Mouse (Mus musculus) limb, embryonic 11.5 days (tissue): Measurements from ENCODE around the gene Mcm2. TPM values are rescaled to one million over a fixed set of nuclear protein-coding genes. Genes with fewer than 3 reads are reported as not detected.

ENCODE experiments used
- ATAC-seq: fragments of 200-750 bp; cut with Nextera tagmentation; 2 replicates; pipeline ENCODE4 v1.8.0; 2017; ENCODE audit warnings: low read depth; ENCODE audit not compliant: insufficient number of reproducible peaks, low FRiP score, low TSS enrichment
- DNase-seq: peaks from one replicate; pipeline ENCODE4 v3.0.0-alpha.2; 2015; ENCODE audit warnings: low spot score
- H3K27ac ChIP-seq: fragments of 300-500 bp; sonication (generic); replicated peaks from 2 replicates; pipeline ENCODE4 v1.5.1; 2014; ENCODE audit warnings: low read depth, mild to moderate bottlenecking, low read length
- H3K27me3 ChIP-seq: fragments of 300-500 bp; sonication (generic); 2 replicates; pipeline ENCODE4 v1.6.1; 2014; ENCODE audit warnings: mild to moderate bottlenecking, low read length, mixed read lengths; ENCODE audit not compliant: control insufficient read depth, insufficient read depth
- H3K36me3 ChIP-seq: fragments of 300-500 bp; sonication (generic); 2 replicates; pipeline ENCODE4 v1.6.1; 2014; ENCODE audit warnings: mild to moderate bottlenecking, low read length, moderate library complexity, mixed read lengths; ENCODE audit not compliant: control insufficient read depth, insufficient read depth
- H3K4me1 ChIP-seq: fragments of 300-500 bp; sonication (generic); 2 replicates; pipeline ENCODE4 v1.6.1; 2014; ENCODE audit warnings: low read length, mixed read lengths; ENCODE audit not compliant: control insufficient read depth, insufficient read depth
- H3K4me2 ChIP-seq: fragments of 300-500 bp; sonication (generic); 2 replicates; pipeline ENCODE4 v1.6.1; 2014; ENCODE audit warnings: low read depth, mild to moderate bottlenecking, moderate library complexity; ENCODE audit not compliant: severe bottlenecking
- H3K4me3 ChIP-seq: fragments of 300-500 bp; sonication (generic); 2 replicates; pipeline ENCODE4 v1.5.1; 2014; ENCODE audit warnings: low read depth, low read length
- H3K9ac ChIP-seq: fragments of 300-500 bp; sonication (generic); 2 replicates; pipeline ENCODE4 v1.6.1; 2014; ENCODE audit warnings: mild to moderate bottlenecking, low read length
- H3K9me3 ChIP-seq: fragments of 300-500 bp; sonication (generic); 2 replicates; pipeline ENCODE4 v1.6.1; 2016; ENCODE audit warnings: low read length; ENCODE audit not compliant: control insufficient read depth
- WGBS: fragments of 180-500 bp; shearing (Covaris S2); extraction: QIAGEN DNeasy Blood & Tissue Kit; methylation state at CpG from one replicate; pipeline ENCODE4 v1.1.7; 2014; 5-methylcytosine and 5-hydroxymethylcytosine counted together
- polyA plus RNA-seq: library from polyadenylated mRNA; unstranded; fragments of >200 nt; fragmentation: Nextera tagmentation; extraction: Ambion mirVana; gene quantifications from 2 replicates; pipeline ENCODE4 v1.2.1, GENCODE M21; 2014

The Mcm2 gene
- polyA plus RNA-seq, 1 experiment from 2014 or later: 228 TPM

GRCm38 (mm10) chr6:88860914-88861313, 37.7 kb downstream of the Mcm2 start:
- DNase-seq (no peak), ATAC-seq (no peak)
- H3K4me3 ChIP-seq: no peak overlapping the region
- no peaks in the 10 kb centered on the region for H3K27me3 ChIP-seq
- H3K9ac ChIP-seq: no peak overlapping the region
- H3K9me3 ChIP-seq: no peaks in the 10 kb centered on the region
- H3K4me2 ChIP-seq: no peak overlapping the region
- no peaks in the 10 kb centered on the region; the same call in 1 of the 2 replicates for H3K36me3 ChIP-seq
- 19% methylated on average over 2 of the region's 2 CpGs for WGBS
- no peak overlapping the region for H3K27ac ChIP-seq
- no peaks in the 10 kb centered on the region for H3K4me1 ChIP-seq

GRCm38 (mm10) chr6:88858341-88858740, 40.2 kb downstream of the Mcm2 start:
- no peak overlapping the region for H3K4me3 ChIP-seq
- no peak overlapping the region for H3K27ac ChIP-seq
- WGBS: 63% methylated on average over 7 of the region's 7 CpGs
- DNase-seq: no peak
- H3K9ac ChIP-seq: no peak overlapping the region
- H3K9me3 ChIP-seq: no peaks in the 10 kb centered on the region
- no peak for ATAC-seq
- no peaks in the 10 kb centered on the region; the same call in 1 of the 2 replicates for H3K36me3 ChIP-seq
- H3K27me3 ChIP-seq: no peaks in the 10 kb centered on the region
- H3K4me2 ChIP-seq: no peak overlapping the region
- H3K4me1 ChIP-seq: no peaks in the 10 kb centered on the region

GRCm38 (mm10) chr6:88857830-88858229, 40.8 kb downstream of the Mcm2 start:
- Histone ChIP-seq H3K4me1 (no peaks in the 10 kb centered on the region), H3K9me3 (no peaks in the 10 kb centered on the region), H3K27me3 (no peaks in the 10 kb centered on the region), H3K9ac (no peak overlapping the region), H3K36me3 (no peaks in the 10 kb centered on the region; the same call in 1 of the 2 replicates), H3K4me2 (no peak overlapping the region), H3K4me3 (no peak overlapping the region), H3K27ac (no peak overlapping the region)
- ATAC-seq: no peak
- DNase-seq: no peak
- WGBS: 82% methylated on average over 6 of the region's 6 CpGs

- DNase-seq (no peak), ATAC-seq (no peak)
- no peak overlapping the region for H3K9ac ChIP-seq
- H3K9me3 ChIP-seq: no peaks in the 10 kb centered on the region
- H3K4me1 ChIP-seq: no peaks in the 10 kb centered on the region
- H3K36me3 ChIP-seq: no peaks in the 10 kb centered on the region; the same call in 1 of the 2 replicates
- no peak overlapping the region for H3K27ac ChIP-seq
- no peak overlapping the region for H3K4me2 ChIP-seq
- H3K4me3 ChIP-seq: no peak overlapping the region
- no peaks in the 10 kb centered on the region for H3K27me3 ChIP-seq
- WGBS: 50% methylated on average over 9 of the region's 9 CpGs
Measured at GRCm38 (mm10) chr6:88857249-88857648, 41.3 kb downstream of the Mcm2 start.

GRCm38 (mm10) chr6:88855636-88856035, 42.9 kb downstream of the Mcm2 start:
- no peaks in the 10 kb centered on the region for H3K36me3 ChIP-seq
- DNase-seq: peak; percentile 74
- no peak overlapping the region for H3K9ac ChIP-seq
- no peaks in the 10 kb centered on the region for H3K27me3 ChIP-seq
- no peak overlapping the region for H3K4me2 ChIP-seq
- peak; percentile 52; the same call in 1 of the 2 replicates for ATAC-seq
- H3K4me1 ChIP-seq: no peaks in the 10 kb centered on the region
- H3K9me3 ChIP-seq: no peaks in the 10 kb centered on the region
- H3K4me3 ChIP-seq: no peak overlapping the region
- WGBS: 20% methylated on average over 5 of the region's 5 CpGs
- H3K27ac ChIP-seq: no peak overlapping the region

- no peak overlapping the region for H3K9ac ChIP-seq
- H3K27ac ChIP-seq: no peak overlapping the region
- no peak overlapping the region for H3K4me2 ChIP-seq
- H3K27me3 ChIP-seq: no peaks in the 10 kb centered on the region
- no peak overlapping the region for H3K4me3 ChIP-seq
- DNase-seq: no peak
- WGBS: 80% methylated on average over 5 of the region's 5 CpGs
- no peak for ATAC-seq
- H3K36me3 ChIP-seq: no peaks in the 10 kb centered on the region
- H3K4me1 ChIP-seq: no peaks in the 10 kb centered on the region
- no peaks in the 10 kb centered on the region for H3K9me3 ChIP-seq
Measured at GRCm38 (mm10) chr6:88854509-88854908, 44.1 kb downstream of the Mcm2 start.

- H3K36me3 ChIP-seq: no peaks in the 10 kb centered on the region
- WGBS: 95% methylated on average over 7 of the region's 7 CpGs
- no peaks in the 10 kb centered on the region for H3K27me3 ChIP-seq
- no peak for ATAC-seq
- H3K9me3 ChIP-seq: no peaks in the 10 kb centered on the region
- no peak overlapping the region for H3K4me3 ChIP-seq
- no peak for DNase-seq
- no peak overlapping the region for H3K4me2 ChIP-seq
- no peak overlapping the region for H3K9ac ChIP-seq
- H3K4me1 ChIP-seq: no peaks in the 10 kb centered on the region
- H3K27ac ChIP-seq: no peak overlapping the region
Measured at GRCm38 (mm10) chr6:88850034-88850433, 48.5 kb downstream of the Mcm2 start.

- no peak for ATAC-seq
- H3K4me2 ChIP-seq: no peak overlapping the region
- no peaks in the 10 kb centered on the region for H3K9me3 ChIP-seq
- no peaks in the 10 kb centered on the region for H3K27me3 ChIP-seq
- no peak overlapping the region for H3K4me3 ChIP-seq
- H3K4me1 ChIP-seq: no peaks in the 10 kb centered on the region
- WGBS: 52% methylated on average over 4 of the region's 4 CpGs
- no peak overlapping the region for H3K27ac ChIP-seq
- no peaks in the 10 kb centered on the region for H3K36me3 ChIP-seq
- H3K9ac ChIP-seq: no peak overlapping the region
- no peak for DNase-seq
Measured at GRCm38 (mm10) chr6:88849270-88849669, 49.3 kb downstream of the Mcm2 start.

GRCm38 (mm10) chr6:88847571-88847970, 51.0 kb downstream of the Mcm2 start:
- peaks cover 3% of the 10 kb centered on the region for H3K4me1 ChIP-seq
- H3K27ac ChIP-seq: no peak overlapping the region
- ATAC-seq (no peak), DNase-seq (no peak)
- H3K4me3 ChIP-seq: no peak overlapping the region
- no peaks in the 10 kb centered on the region for H3K9me3 ChIP-seq
- H3K36me3 ChIP-seq: no peaks in the 10 kb centered on the region
- H3K9ac ChIP-seq: no peak overlapping the region
- H3K4me2 ChIP-seq: no peak overlapping the region
- H3K27me3 ChIP-seq: no peaks in the 10 kb centered on the region
- 44% methylated on average over 2 of the region's 2 CpGs for WGBS
